Mouse (Mus musculus): ENCODE measurements at regions not wholly inside any gene's neighbourhood (a gene's known extent, or its start where the extent isn't known, plus 50 kb on each side); places are given as distances from the start of the nearest gene placed in this dataset.

DNA sequence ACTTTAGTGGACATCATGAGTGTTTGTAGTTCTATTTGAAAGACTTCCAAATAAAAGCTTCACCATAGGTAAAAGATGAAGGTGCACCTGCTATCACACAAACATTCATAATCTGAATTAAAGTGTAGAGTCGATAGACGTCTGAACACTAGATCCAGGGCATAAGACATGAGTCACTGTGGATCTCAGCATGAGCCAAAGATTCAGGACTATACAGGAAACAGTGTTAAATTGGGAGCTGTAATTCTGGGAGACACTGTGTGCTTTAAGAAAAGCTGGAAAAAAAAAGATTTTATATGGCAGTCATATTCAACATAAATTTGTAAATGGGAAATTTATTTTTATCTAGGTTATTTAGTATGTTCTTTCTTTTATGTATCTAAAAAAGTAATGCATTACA is 160.5 kb downstream of the Pdha2 start:
- ATAC-seq (ENCODE audit: low FRiP score, low read depth) = no peak
- no peak overlapping the region for H3K4me3 ChIP-seq
- 81% methylated on average over 2 of the region's 2 CpGs for WGBS
- H3K4me2 ChIP-seq (replicated peaks) = no peak overlapping the region
- H3K36me3 ChIP-seq = no peaks in the 10 kb centered on the region
- H3K27ac ChIP-seq (replicated peaks) = no peak overlapping the region
- H3K9me3 ChIP-seq = no peaks in the 10 kb centered on the region
- H3K9ac ChIP-seq (replicated peaks) = no peak overlapping the region
- H3K4me1 ChIP-seq = no peaks in the 10 kb centered on the region
- no peaks in the 10 kb centered on the region for H3K27me3 ChIP-seq

DNA sequence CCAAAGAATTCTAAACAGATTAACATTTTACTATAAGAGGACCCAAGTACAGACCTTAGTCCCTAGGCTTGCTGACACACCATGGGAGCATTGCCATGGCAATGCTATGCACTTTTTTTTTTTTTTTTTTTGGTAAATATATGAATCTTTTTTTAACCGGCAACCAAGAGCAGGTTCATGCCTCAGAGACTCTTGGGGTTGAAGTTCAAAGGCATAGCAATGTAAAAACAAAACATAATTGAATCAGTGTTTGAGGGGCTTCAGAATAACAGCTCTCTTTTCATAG is 197.9 kb downstream of the Pdha2 start:
- no peak for ATAC-seq (ENCODE audit: low FRiP score, low read depth)
- H3K9ac ChIP-seq (replicated peaks) = no peak overlapping the region
- no peaks in the 10 kb centered on the region for H3K4me1 ChIP-seq
- H3K4me3 ChIP-seq = no peak overlapping the region
- H3K9me3 ChIP-seq = no peaks in the 10 kb centered on the region
- H3K4me2 ChIP-seq (replicated peaks) = no peak overlapping the region
- no peaks in the 10 kb centered on the region for H3K27me3 ChIP-seq
- H3K27ac ChIP-seq (replicated peaks) = no peak overlapping the region
- no peaks in the 10 kb centered on the region for H3K36me3 ChIP-seq
- 55% methylated on average over 1 of the region's 1 CpGs for WGBS

- H3K4me2 ChIP-seq (replicated peaks) = no peak overlapping the region
- H3K36me3 ChIP-seq = no peaks in the 10 kb centered on the region
- H3K4me1 ChIP-seq = no peaks in the 10 kb centered on the region
- H3K9ac ChIP-seq (replicated peaks) = no peak overlapping the region
- H3K9me3 ChIP-seq = no peaks in the 10 kb centered on the region
- ATAC-seq (ENCODE audit: low FRiP score, low read depth) = no peak
- H3K4me3 ChIP-seq = no peak overlapping the region
- no peak overlapping the region for H3K27ac ChIP-seq (replicated peaks)
- H3K27me3 ChIP-seq = no peaks in the 10 kb centered on the region
- 67% methylated on average over 8 of the region's 8 CpGs for whole genome bisulfite sequencing
Measured at GRCm38 (mm10) chr3:141013521-141014261, 198.5 kb downstream of the Pdha2 start.

DNA sequence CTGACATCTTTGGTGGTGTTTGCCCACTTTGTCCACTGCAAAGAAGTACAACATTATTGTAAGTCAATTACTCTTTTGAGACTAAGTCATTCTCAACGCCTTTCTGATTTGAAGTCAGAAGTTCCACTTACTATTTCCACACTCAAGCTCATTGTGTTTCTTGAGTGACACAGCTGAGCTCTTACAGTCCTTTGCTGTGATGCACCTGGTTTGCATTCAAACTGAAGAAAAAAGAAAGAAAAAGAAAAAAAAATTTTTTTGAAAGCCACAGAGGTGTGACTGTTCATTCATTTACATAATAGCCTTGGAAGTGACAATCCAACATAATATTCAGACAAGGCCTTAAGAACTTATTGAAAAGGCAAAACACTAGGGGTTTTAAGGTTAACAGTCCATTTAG is 199.2 kb downstream of the Pdha2 start:
- H3K9me3 ChIP-seq = no peaks in the 10 kb centered on the region
- ATAC-seq (ENCODE audit: low FRiP score, low read depth) = no peak
- no peak overlapping the region for H3K4me2 ChIP-seq (replicated peaks)
- no peak overlapping the region for H3K4me3 ChIP-seq
- no peaks in the 10 kb centered on the region for H3K36me3 ChIP-seq
- H3K27me3 ChIP-seq = no peaks in the 10 kb centered on the region
- WGBS = 56% methylated on average over 1 of the region's 1 CpGs
- no peak overlapping the region for H3K9ac ChIP-seq (replicated peaks)
- no peak overlapping the region for H3K27ac ChIP-seq (replicated peaks)
- no peaks in the 10 kb centered on the region for H3K4me1 ChIP-seq

GRCm38 (mm10) chr3:141008792-141009191 is 203.4 kb downstream of the Pdha2 start:
- no peaks in the 10 kb centered on the region for H3K36me3 ChIP-seq
- no peak overlapping the region for H3K9ac ChIP-seq (replicated peaks)
- WGBS = 83% methylated on average over 2 of the region's 2 CpGs
- no peaks in the 10 kb centered on the region for H3K27me3 ChIP-seq
- ATAC-seq (ENCODE audit: low FRiP score, low read depth) = no peak
- H3K4me1 ChIP-seq = no peaks in the 10 kb centered on the region
- no peak overlapping the region for H3K4me2 ChIP-seq (replicated peaks)
- no peak overlapping the region for H3K4me3 ChIP-seq
- H3K9me3 ChIP-seq = no peaks in the 10 kb centered on the region
- H3K27ac ChIP-seq (replicated peaks) = no peak overlapping the region

DNA sequence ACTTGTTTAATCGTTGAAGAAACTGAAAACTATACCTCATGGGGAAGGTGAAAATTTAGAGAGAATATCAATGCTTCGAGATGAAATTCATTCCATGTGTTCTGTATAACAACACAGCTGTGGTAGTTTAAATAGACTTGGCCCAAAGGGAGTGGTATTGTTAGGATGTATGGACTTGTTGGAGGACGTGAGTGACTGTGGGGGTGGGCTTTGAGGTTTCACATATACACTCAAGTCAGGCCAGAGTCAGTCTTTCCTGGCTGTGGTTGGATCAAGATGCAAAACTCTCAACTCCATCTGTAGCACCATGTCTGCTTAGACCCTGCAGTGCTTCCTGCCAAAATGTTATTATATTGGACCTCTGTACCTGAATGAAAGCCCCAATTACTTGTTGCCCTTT is 206.3 kb downstream of the Pdha2 start:
- ATAC-seq (ENCODE audit: low FRiP score, low read depth) = no peak
- Histone ChIP-seq H3K4me1 (no peaks in the 10 kb centered on the region), H3K9ac (replicated peaks) (no peak overlapping the region), H3K9me3 (no peaks in the 10 kb centered on the region), H3K36me3 (no peaks in the 10 kb centered on the region), H3K4me3 (no peak overlapping the region), H3K27ac (replicated peaks) (no peak overlapping the region), H3K4me2 (replicated peaks) (no peak overlapping the region), H3K27me3 (no peaks in the 10 kb centered on the region)
- WGBS = 71% methylated on average over 3 of the region's 3 CpGs

GRCm38 (mm10) chr3:141003561-141003960 is 208.6 kb downstream of the Pdha2 start:
- H3K4me3 ChIP-seq = no peak overlapping the region
- H3K4me1 ChIP-seq = no peaks in the 10 kb centered on the region
- no peak overlapping the region for H3K4me2 ChIP-seq (replicated peaks)
- no peak overlapping the region for H3K9ac ChIP-seq (replicated peaks)
- WGBS = 78% methylated on average over 2 of the region's 2 CpGs
- H3K36me3 ChIP-seq = no peaks in the 10 kb centered on the region
- H3K27ac ChIP-seq (replicated peaks) = no peak overlapping the region
- no peaks in the 10 kb centered on the region for H3K9me3 ChIP-seq
- H3K27me3 ChIP-seq = no peaks in the 10 kb centered on the region
- ATAC-seq (ENCODE audit: low FRiP score, low read depth) = no peak

DNA sequence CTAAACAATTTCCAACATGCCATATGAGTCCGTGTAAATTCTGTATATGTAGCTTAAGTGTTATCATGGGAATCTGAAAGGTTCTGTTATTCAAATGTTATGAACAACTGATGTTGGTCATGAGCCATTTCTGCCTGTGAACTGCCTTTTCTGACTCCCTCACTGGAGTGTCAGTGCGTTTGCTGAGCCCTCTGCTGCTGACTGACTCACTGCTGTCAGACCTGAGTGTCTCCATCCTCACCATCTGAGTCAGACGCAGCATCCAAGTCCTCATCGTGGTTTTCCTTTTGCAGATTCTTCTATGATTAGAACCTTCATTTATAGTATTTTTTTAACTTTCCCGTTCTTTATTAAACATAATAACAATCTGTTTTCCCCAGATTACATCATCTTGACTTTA is 223.9 kb downstream of the Pdha2 start:
- ATAC-seq (ENCODE audit: low FRiP score, low read depth) = no peak
- no peak overlapping the region for H3K4me2 ChIP-seq (replicated peaks)
- H3K27me3 ChIP-seq = no peaks in the 10 kb centered on the region
- 77% methylated on average over 5 of the region's 5 CpGs for WGBS
- no peak overlapping the region for H3K27ac ChIP-seq (replicated peaks)
- H3K4me1 ChIP-seq = no peaks in the 10 kb centered on the region
- no peaks in the 10 kb centered on the region for H3K9me3 ChIP-seq
- H3K4me3 ChIP-seq = no peak overlapping the region
- no peak overlapping the region for H3K9ac ChIP-seq (replicated peaks)
- no peaks in the 10 kb centered on the region for H3K36me3 ChIP-seq

DNA sequence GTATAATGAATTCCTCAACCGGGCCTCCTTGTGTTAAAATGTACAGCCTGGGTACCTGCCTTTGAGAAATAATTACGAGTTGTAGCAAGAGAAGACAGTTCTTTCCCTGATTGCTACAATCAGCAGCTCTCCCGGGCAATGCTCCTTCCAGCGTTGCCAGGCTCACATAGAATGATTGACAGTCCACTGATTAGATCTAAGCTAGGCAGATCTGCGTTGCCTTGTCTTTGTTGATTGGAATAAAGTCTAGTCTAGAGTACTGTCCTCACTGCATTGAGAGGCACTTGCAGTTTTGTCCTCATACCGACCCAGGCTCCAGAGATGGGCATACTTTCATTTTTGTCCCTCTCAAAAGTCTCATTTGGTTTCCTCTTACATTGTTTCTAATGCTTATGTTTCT is 238.6 kb downstream of the Pdha2 start:
- no peaks in the 10 kb centered on the region for H3K27me3 ChIP-seq
- ATAC-seq (ENCODE audit: low FRiP score, low read depth) = peak; percentile 56; the same call in 1 of the 2 replicates
- no peaks in the 10 kb centered on the region for H3K4me1 ChIP-seq
- WGBS = 50% methylated on average over 6 of the region's 6 CpGs
- H3K4me2 ChIP-seq (replicated peaks) = no peak overlapping the region
- no peaks in the 10 kb centered on the region for H3K9me3 ChIP-seq
- no peak overlapping the region for H3K27ac ChIP-seq (replicated peaks)
- no peak overlapping the region for H3K4me3 ChIP-seq
- no peaks in the 10 kb centered on the region for H3K36me3 ChIP-seq
- H3K9ac ChIP-seq (replicated peaks) = no peak overlapping the region

- Histone ChIP-seq H3K36me3 (no peaks in the 10 kb centered on the region), H3K9me3 (no peaks in the 10 kb centered on the region), H3K9ac (replicated peaks) (no peak overlapping the region), H3K27me3 (no peaks in the 10 kb centered on the region), H3K4me1 (no peaks in the 10 kb centered on the region), H3K27ac (replicated peaks) (no peak overlapping the region), H3K4me3 (no peak overlapping the region), H3K4me2 (replicated peaks) (no peak overlapping the region)
- no peak for ATAC-seq (ENCODE audit: low FRiP score, low read depth)
- 83% methylated on average over 3 of the region's 3 CpGs for WGBS
Measured at GRCm38 (mm10) chr3:140969892-140970880, 242.0 kb downstream of the Pdha2 start.

- ATAC-seq (ENCODE audit: low FRiP score, low read depth) = no peak
- WGBS = 74% methylated on average over 3 of the region's 3 CpGs
- H3K27ac ChIP-seq (replicated peaks) = no peak overlapping the region
- no peaks in the 10 kb centered on the region for H3K9me3 ChIP-seq
- no peak overlapping the region for H3K4me2 ChIP-seq (replicated peaks)
- H3K36me3 ChIP-seq = no peaks in the 10 kb centered on the region
- H3K4me3 ChIP-seq = no peak overlapping the region
- H3K27me3 ChIP-seq = no peaks in the 10 kb centered on the region
- H3K4me1 ChIP-seq = no peaks in the 10 kb centered on the region
- no peak overlapping the region for H3K9ac ChIP-seq (replicated peaks)
Measured at GRCm38 (mm10) chr3:140968556-140968955, 243.6 kb downstream of the Pdha2 start.

GRCm38 (mm10) chr3:140957666-140958065 is 254.5 kb downstream of the Pdha2 start:
- Histone ChIP-seq H3K4me2 (replicated peaks) (no peak overlapping the region), H3K27ac (replicated peaks) (no peak overlapping the region), H3K36me3 (no peaks in the 10 kb centered on the region), H3K9me3 (no peaks in the 10 kb centered on the region), H3K4me3 (no peak overlapping the region), H3K27me3 (no peaks in the 10 kb centered on the region), H3K4me1 (peaks cover 3% of the 10 kb centered on the region; the same call in 1 of the 2 replicates), H3K9ac (replicated peaks) (no peak overlapping the region)
- ATAC-seq (ENCODE audit: low FRiP score, low read depth) = no peak
- WGBS = 15% methylated on average over 1 of the region's 1 CpGs
